Mouse (Mus musculus): ENCODE results near the gene Mrps18b. TPM values are rescaled to one million over a fixed set of nuclear protein-coding genes. Genes with fewer than 3 reads are reported as not detected.
"Not testable (repeated sequence)": the region's sequence is repeated elsewhere in the genome, so short reads cannot be mapped to it uniquely, and the experiment has no call there.

The Mrps18b gene
- 111 and 131 TPM in 2 replicates for polyA plus RNA-seq (2012; rRNA removed)

DNA sequence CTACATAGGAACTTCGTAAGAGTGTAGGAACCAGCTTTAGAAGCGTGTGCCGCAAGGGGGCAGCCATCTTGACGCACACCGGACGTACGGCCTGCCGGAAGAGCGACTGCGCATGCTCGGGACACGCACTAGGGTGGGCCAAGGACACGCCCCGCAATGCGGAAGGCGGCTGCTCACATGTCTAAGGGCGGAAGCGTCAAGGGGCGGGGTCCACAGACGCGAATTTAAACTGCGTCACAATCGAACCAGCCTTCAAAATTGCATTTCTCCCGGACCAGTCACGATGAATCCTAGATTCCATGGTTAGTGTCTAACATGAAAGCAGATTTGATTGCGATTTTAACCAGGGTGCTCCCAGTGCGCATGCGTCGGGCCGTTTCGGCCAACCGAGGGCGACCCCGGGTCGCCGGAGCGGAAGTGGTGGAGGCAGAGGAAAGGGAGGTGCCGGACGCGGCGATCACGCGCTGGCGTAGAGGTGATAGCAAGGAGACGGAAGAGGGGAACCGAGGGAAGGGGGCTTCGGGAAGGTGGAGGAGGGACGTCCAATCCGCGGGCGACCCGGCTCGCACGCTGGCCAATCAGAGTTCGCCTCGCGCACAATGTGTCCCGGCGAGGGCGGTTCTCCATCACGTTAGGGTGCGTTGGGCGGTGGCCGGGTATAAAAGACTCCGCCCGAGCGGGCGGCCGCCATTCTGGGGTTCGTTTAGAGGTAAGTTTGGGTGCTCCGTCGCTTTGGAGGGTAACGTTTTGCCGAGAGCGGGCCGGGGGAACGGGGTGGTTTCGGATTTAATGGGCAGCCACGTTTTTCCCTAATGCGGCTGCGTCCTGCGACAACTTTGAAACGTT is at the start of gene Mrps18b, which contains the start of gene Ppp1r10:
Gene Mrps18b (minus strand): TSS at position 93 of the 846 bp plus-strand sequence.
Gene Ppp1r10 (plus strand): TSS at position 138 of the 846 bp plus-strand sequence.
- peak; percentile 82 for DNase-seq (ENCODE audit: low read depth, low spot score)
- WGBS: under 1% methylated on average over 83 of the region's 83 CpGs

- WGBS: 87% methylated on average over 10 of the region's 10 CpGs
- no peak for DNase-seq (ENCODE audit: low read depth, low spot score)
These were observed 47.1 kb upstream of the Mrps18b start for GRCm38 (mm10) chr17:35963279-35963678.

DNA sequence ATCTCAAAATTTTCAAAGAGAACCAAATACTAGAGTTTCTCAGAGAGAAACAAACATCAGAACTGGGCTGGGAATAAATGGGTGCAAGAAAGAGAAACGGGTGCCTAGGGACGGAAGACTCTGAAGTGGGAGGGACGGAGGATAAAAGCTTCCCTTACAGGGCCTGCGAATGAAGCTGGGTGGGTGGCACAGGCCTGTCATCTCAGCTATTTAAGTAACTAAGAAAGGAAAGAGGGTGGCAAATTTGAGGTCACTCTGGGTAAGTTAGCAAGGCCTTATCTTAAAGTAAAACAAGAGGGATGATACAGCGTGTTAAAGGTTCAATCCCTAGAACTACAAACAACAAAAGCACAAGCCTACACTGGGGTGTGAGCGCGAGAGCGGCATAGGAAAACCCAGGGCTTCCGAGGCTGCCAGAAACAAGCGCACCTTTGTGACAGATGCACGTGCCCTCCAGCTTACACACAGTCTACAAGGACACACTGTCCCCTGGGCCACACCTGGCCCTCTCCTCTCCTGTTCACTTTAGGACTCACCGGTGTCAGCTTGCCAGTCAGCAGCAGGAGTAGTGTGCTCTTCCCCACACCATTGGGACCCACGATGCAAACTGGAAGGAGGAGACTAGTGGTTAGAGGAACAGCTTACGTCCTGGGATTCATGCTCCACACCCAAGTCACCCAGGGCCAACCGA is 42.5 kb upstream of the Mrps18b start:
- DNase-seq (ENCODE audit: low read depth, low spot score): no peak
- WGBS: 92% methylated on average over 15 of the region's 15 CpGs

DNA sequence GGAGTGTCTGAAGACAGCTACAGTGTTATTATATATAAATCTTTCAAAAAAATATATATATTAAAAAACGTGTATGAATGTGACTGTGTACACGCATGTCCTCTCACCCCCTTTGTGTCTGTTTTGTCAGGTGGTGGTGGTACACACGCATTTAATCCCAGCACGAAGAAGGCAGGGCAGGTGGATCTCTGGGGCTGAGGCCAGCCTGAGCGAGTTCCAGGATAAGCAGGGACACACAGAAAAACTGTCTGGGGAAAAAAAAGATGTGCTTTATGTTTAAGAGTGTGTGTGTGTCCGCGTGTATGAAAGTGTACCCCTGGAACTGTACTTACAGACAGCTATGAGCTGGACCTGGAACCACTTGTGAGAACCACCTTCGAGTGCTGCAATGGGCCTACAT is 38.5 kb upstream of the Mrps18b start:
- 82% methylated on average over 8 of the region's 8 CpGs for WGBS
- DNase-seq (ENCODE audit: low read depth, low spot score): no peak

DNA sequence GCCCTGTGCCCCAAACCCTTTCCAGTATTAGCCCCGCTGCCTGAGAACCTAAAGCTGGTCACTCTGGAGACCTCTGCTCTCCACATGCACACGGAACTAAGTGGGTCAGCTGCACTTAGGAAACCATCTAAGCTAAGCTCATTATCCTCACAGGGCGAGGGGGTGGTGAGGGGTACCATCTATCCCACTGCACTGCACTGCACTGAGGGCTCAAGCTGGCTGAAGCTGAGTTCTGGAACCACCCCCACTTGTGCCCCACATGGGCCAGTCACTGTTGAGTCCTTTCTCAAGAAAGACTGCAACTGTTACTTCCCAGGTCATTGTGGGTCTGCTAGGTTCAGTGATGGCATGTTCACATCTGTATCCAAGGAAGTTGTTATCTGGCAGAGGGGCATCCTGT is 36.4 kb upstream of the Mrps18b start:
- WGBS: 89% methylated on average over 3 of the region's 3 CpGs
- DNase-seq (ENCODE audit: low read depth, low spot score): not testable (repeated sequence)

- DNase-seq (ENCODE audit: low read depth, low spot score): not testable (repeated sequence)
These were observed 34.8 kb upstream of the Mrps18b start for GRCm38 (mm10) chr17:35950946-35951345.

GRCm38 (mm10) chr17:35939941-35940340 is 23.8 kb upstream of the Mrps18b start:
- 50% methylated on average over 1 of the region's 1 CpGs for WGBS
- DNase-seq (ENCODE audit: low read depth, low spot score): no peak

GRCm38 (mm10) chr17:35939108-35939507 is 22.9 kb upstream of the Mrps18b start:
- 59% methylated on average over 2 of the region's 2 CpGs for WGBS
- DNase-seq (ENCODE audit: low read depth, low spot score): no peak

DNA sequence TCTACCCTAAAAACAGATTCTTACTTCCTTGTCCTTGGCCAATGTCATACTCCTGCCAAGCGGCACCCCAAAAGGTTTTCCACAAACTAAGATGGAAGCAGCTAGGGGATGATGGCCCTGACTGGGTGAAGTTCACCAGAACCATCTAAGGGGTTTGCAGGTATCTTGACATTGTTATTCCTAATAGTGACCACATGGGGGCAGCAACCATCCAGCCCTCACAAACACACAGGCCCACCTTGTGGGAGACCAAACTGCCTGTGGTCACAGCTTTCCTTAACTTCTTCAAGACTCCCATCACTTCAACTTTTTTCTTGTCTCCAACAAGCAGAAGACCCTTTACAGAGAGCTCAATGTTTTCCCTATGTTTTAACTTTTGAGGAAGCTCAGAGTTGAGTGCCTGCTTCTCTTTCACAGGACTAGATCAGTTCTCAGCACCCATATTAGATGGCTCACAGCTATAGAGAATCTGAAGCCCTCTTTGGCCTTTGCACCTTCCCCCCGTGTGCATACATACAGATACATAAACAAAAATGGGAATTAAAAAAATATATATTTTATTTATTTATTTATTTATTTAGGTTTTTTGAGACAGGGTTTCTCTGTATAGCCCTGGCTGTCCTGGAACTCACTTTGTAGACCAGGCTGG is 21.6 kb upstream of the Mrps18b start:
- no peak for DNase-seq (ENCODE audit: low read depth, low spot score)
- WGBS: 33% methylated on average over 2 of the region's 2 CpGs

DNA sequence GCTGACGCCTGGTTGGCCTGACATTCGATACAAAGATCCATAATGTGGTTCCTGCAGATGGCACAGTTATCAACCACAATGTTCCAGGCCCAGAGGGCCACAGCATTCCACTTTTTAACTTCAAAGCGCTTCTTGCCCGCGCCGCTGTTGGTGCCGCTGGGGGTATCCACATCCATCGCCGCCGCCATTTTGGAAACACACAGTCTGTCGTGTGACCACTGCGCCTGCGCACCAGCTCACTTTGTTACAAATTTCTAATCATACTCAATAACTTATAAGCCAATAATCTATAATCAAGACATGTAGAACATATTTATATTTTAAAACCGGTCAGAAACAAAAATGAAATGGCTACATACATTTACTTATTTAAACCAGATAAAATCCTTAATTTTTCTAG is 19.6 kb upstream of the Mrps18b start:
- DNase-seq (ENCODE audit: low read depth, low spot score): not testable (repeated sequence)

GRCm38 (mm10) chr17:35932608-35933007 is 16.4 kb upstream of the Mrps18b start:
- WGBS: 88% methylated on average over 4 of the region's 4 CpGs
- no peak for DNase-seq (ENCODE audit: low read depth, low spot score)

More for the DNA sequence above, 19.6 kb upstream of the Mrps18b start:
- 91% methylated on average over 14 of the region's 14 CpGs for WGBS

- DNase-seq (ENCODE audit: low read depth, low spot score): no peak
These were observed 14.4 kb upstream of the Mrps18b start for GRCm38 (mm10) chr17:35930627-35931026.

GRCm38 (mm10) chr17:35929534-35929933 is 13.3 kb upstream of the Mrps18b start:
- WGBS: 95% methylated on average over 2 of the region's 2 CpGs
- DNase-seq (ENCODE audit: low read depth, low spot score): no peak

More at GRCm38 (mm10) chr17:35930627-35931026, 14.4 kb upstream of the Mrps18b start:
- WGBS: 92% methylated on average over 12 of the region's 12 CpGs

- DNase-seq (ENCODE audit: low read depth, low spot score): no peak
- 21% methylated on average over 1 of the region's 1 CpGs for WGBS
These were observed 11.3 kb upstream of the Mrps18b start for GRCm38 (mm10) chr17:35927471-35927870.

- whole genome bisulfite sequencing: 79% methylated on average over 4 of the region's 4 CpGs
These were observed 7.1 kb upstream of the Mrps18b start for GRCm38 (mm10) chr17:35923281-35923680.

DNA sequence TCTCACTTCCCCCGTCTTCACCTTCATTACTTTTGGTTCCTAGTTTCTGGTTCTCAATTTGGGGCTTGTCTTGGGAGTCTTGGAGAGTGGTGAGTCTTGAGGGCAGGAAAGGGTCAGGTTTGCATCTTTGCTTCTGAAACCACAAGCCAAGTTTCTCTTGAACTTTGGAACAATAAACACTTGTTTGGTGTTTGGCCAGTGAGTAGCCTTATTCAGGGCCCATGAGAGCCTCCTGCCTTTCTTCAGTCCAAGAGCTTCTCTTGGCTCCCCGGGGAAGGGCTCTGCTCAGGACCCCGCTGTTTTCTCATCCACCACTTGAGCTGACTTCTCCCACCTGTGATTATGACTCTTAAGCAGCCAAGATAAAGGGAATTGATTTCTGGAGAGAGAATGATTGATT is 6.4 kb upstream of the Mrps18b start:
- WGBS: 52% methylated on average over 3 of the region's 3 CpGs
- DNase-seq (ENCODE audit: low read depth, low spot score): no peak

More at GRCm38 (mm10) chr17:35923281-35923680, 7.1 kb upstream of the Mrps18b start:
- DNase-seq (ENCODE audit: low read depth, low spot score): no peak

DNA sequence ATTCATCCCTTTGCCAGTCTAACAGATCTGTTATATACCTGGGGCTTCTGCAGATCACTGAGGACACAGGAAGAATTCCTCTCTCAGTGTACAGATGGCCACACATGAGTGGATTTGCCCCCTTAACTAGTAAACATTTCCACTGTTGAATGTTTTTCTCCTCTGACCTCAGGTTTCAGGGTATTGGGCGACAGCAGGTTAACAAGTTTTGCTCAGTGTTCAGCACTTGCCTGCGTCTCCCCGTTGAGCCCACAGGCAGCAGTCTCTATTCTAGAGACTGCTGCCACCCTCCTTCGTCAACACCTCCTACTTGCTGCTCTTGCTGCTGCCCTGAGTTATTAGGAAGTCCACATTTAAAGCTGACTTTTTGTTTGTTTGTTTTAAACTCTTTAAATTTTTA is 5.5 kb upstream of the Mrps18b start:
- WGBS: 56% methylated on average over 4 of the region's 4 CpGs
- DNase-seq (ENCODE audit: low read depth, low spot score): no peak

GRCm38 (mm10) chr17:35920862-35921562 is 4.8 kb upstream of the Mrps18b start:
- 62% methylated on average over 5 of the region's 5 CpGs for WGBS
- no peak for DNase-seq (ENCODE audit: low read depth, low spot score)

GRCm38 (mm10) chr17:35920384-35920783 is 4.2 kb upstream of the Mrps18b start:
- 66% methylated on average over 1 of the region's 1 CpGs for WGBS
- no peak for DNase-seq (ENCODE audit: low read depth, low spot score)
